Mouse (Mus musculus): ENCODE measurements around the gene Lgals9.

Gene Lgals9

DNA sequence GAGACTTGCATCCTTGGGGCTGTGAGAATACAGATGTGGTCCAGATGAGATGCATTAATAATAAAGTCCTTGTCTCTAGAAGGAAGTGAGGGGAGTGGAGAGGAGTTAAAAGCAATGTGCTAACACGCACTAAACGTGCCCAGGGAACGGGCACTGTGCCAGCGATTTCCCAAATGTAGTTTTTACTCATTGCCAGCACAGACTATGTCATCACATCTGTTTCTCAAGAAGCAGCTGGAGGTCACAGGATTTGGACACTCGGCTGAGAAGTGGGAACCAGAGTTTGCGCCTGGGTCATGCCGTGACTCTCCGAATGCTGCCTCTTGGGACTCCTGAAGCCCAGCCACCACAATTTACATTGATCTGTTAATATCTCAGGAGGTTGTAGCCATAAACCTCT lies 34.4 kb downstream of the Lgals9 start:
- in situ Hi-C loops (cut with MboI; ENCODE audit: low pct_unique_long_range_greater_than_20kb in 1 of 2, low sequenced_read_pairs in 2 of 2, unreplicated experiment in 1 of 2) = loop anchor here (5.0 to 10.0 kb wide), 2 partner anchors 93 to 106 kb away; no protein-coding TSS in a partner anchor

DNA sequence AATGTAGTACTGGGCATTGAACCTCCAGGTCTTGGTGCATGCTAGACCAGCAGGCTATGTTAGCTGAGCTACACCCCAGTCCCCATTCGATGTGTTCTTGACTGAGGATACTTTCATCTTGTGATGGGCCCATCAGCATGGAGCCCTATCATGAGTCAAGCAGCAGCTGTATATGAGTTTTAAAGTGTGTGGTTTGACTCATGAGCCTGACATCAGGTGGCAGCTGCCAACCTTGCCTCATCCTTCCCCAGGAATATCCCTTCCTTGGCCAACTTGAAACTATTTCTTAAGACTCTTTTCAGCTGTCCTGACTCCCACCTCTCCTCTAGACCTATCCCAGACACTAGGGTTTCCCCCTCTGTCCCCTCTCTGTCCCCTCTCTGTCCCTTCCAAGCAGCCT lies 41.7 kb downstream of the Lgals9 start:
- in situ Hi-C loops (cut with MboI; ENCODE audit: low pct_unique_long_range_greater_than_20kb in 1 of 2, low sequenced_read_pairs in 2 of 2, unreplicated experiment in 1 of 2) = loop anchor here in 1 of 2 experiments (25.0 kb wide), 1 partner anchor 381 kb away; the partner anchor contains the start of gene Tmem97

DNA sequence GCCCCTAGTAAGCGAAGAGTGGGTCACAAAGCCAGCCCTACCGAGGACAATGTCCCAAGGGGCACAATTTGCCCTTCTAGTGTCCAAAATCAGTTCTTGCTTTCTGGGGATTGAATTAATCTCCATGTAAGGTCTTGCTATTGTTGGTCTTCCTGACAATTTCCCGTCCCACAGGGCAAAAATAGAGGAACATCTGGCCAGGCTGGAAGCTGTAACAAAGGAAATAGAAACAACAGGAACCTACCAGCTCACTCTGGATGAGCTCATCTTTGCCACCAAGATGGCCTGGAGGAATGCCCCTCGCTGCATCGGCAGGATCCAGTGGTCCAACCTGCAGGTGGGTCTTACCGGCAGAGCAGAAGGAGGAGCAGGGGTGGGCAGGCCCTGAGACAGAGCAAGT lies 49.6 kb downstream of the Lgals9 start:
- in situ Hi-C loops (cut with MboI; ENCODE audit: low pct_unique_long_range_greater_than_20kb in 1 of 2, low sequenced_read_pairs in 2 of 2, unreplicated experiment in 1 of 2) = loop anchor here in 1 of 2 experiments (25.0 kb wide), 1 partner anchor 373 kb away; the partner anchor contains the start of gene Tmem97

DNA sequence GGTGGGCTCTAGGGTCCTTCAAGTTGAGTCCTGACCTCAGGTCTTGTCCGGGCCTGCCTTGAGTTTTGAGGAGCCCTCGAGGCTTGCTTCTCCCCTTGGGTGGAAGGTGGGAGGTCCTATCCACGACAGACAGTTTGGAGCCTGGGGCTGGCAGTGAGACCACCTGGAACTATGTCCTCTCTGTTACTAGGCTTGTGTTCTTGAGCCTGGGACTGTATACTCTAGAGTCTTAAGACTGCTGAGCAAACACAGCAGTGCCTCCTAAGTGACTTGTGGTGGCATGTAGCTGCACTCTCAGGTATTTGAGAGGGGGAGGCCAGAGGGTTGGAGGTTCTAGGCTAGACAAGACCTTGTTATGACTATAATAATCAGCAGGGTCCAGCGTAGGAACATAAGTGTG lies 50.0 kb downstream of the Lgals9 start:
- in situ Hi-C loops (cut with MboI; ENCODE audit: low pct_unique_long_range_greater_than_20kb in 1 of 2, low sequenced_read_pairs in 2 of 2, unreplicated experiment in 1 of 2) = loop anchor here in 1 of 2 experiments (25.0 kb wide), 1 partner anchor 372 kb away; the partner anchor contains the start of gene Tmem97

DNA sequence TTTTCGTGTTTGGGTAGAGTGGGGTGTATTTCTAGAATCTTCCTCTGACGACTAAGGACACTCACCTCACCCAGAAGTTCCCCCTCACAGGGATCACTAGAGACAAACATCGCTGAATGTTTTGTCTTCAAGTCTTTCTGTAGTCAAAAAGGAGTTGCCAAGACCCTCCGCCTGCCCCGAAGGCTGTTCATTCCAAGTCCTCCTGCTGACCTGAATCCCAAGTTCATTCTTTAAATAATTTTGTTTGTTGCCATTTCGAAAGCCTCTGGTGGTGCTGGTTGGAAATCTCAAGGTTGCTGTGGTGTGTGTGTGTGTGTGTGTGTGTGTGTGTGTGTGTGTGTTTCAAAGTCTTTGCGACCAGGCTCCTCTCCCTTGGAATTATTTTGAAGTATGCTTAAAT lies 50.4 kb downstream of the Lgals9 start:
- in situ Hi-C loops (cut with MboI; ENCODE audit: low pct_unique_long_range_greater_than_20kb in 1 of 2, low sequenced_read_pairs in 2 of 2, unreplicated experiment in 1 of 2) = loop anchor here in 1 of 2 experiments (25.0 kb wide), 1 partner anchor 372 kb away; the partner anchor contains the start of gene Tmem97

DNA sequence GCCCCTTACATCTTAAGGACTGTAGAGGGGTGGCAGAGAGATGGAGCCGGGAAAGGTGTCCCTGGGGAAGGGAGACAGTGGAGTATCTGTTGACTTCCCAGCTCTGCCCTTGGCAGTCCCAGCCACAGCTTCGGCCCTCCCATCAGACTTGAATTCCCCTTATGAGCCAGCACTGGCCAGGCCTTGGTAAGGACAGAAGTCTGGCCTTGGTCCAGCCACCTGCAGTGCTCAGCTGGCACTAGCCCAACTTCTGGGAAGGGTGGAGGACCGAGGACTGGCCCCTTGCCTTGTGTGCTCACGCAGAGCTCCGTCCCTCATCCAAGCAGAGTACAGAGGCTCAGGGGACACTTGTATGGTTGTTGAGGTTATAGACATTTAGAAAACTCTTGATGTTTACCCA lies 55.4 kb downstream of the Lgals9 start:
- in situ Hi-C loops (cut with MboI; ENCODE audit: low pct_unique_long_range_greater_than_20kb in 1 of 2, low sequenced_read_pairs in 2 of 2, unreplicated experiment in 1 of 2) = loop anchor here in 1 of 2 experiments (25.0 kb wide), 1 partner anchor 367 kb away; the partner anchor contains the start of gene Tmem97

DNA sequence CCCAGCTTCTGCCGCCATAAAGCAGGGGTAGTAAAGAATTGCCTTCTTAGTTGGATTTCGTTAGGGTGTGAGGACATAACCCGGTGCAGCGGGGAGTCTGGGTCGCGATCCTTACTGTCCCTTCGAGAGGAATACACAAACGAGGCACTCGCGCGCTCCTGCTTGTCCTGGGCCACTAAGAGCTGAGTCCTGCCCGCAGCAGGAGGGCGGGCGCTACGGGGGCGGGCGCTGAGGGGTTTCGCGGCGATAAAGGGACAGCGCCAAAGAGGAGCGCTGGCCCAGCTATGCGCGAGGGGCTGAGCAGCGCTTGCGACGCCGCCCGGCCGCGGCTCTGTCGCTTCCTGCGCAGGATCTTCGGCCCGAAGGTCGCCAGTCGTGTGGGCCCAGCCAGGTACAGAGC lies 59.8 kb downstream of the Lgals9 start:
- in situ Hi-C loops (cut with MboI; ENCODE audit: low pct_unique_long_range_greater_than_20kb in 1 of 2, low sequenced_read_pairs in 2 of 2, unreplicated experiment in 1 of 2) = loop anchor here in 1 of 2 experiments (25.0 kb wide), 1 partner anchor 363 kb away; the partner anchor contains the start of gene Tmem97

DNA sequence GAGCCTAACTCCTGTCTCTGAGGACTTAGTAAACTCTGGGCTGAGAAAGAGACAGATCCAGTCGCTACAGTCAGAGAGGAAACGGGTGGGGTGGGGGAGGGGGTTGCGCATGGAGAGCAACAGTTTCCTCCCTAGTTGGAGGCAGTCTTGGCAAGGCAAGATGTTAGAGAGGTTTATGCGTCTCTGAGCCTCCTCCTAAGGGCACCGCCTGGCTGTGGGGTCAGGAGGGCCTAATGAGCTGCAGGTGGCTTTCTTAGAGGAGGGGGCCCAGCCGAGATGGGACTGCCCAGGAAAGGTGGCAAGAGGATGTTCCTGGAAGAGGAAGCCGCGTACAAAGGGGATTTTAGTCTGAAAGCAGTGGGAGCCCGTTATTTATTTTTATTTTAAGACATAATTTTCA lies 60.6 kb downstream of the Lgals9 start:
- in situ Hi-C loops (cut with MboI; ENCODE audit: low pct_unique_long_range_greater_than_20kb in 1 of 2, low sequenced_read_pairs in 2 of 2, unreplicated experiment in 1 of 2) = no loop called here

DNA sequence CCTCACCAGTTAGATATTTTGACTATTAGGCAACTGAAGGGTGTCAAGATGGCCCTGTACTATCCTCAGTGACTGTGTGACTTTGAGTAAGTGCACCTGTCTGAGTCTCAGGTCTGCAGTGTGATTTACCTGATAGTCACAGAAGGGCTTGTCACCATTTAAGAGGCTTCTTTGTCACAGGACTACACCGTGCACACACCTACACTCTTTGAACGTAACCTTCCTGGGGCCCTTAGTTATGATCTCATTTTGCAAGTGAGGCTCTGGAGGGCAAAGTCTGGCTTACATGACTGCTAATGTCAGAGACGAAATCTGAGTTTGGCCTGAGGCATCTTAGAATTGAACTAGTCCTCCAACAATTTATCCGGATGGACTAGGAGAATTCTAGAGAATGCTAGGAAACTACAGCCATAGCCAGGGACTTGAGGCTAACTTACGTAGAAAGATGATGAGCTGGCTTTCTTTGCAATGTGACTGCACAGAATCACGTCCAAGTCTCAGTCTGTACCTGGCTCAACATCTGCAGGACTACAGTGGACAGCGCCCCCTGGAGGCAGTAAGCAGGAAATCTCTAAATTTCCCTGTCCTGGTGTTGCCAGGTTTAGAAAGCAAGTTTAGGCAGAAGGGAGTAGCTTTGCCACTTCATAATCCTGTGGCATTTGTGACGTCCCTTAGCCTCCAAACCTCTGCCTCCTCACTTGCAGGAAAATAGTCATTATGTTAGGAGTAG lies 61.9 kb downstream of the Lgals9 start:
- in situ Hi-C loops (cut with MboI; ENCODE audit: low pct_unique_long_range_greater_than_20kb in 1 of 2, low sequenced_read_pairs in 2 of 2, unreplicated experiment in 1 of 2) = no loop called here

DNA sequence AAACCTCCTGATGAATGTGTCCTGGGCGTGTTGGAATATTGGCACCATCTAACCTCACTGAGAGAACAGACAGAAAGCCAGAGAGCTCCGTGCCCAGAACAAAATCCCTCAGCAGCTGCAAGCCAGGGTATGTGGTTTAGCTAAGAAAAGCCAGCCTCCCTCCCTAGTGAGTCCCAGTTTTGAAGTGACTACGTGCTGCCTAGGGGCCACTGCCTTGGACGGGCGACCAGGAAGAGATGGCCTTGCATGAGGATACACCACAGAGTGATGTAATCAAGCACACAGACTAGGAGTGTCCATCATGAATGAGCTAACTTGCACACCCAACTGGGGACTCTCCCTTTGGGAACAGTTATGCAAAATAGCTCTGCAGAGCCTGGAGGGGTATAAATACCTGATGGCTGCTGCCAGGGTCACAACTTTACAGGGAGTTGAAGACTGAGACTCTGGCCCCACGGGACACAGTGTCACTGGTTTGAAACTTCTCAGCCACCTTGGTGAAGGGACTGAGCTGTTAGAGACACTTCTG lies 64.3 kb downstream of the Lgals9 start, which contains the start of gene Nos2:
Gene Nos2 (plus strand): TSS at position 377 of the 529 bp plus-strand sequence.
- in situ Hi-C loops (cut with MboI; ENCODE audit: low pct_unique_long_range_greater_than_20kb in 1 of 2, low sequenced_read_pairs in 2 of 2, unreplicated experiment in 1 of 2) = no loop called here

DNA sequence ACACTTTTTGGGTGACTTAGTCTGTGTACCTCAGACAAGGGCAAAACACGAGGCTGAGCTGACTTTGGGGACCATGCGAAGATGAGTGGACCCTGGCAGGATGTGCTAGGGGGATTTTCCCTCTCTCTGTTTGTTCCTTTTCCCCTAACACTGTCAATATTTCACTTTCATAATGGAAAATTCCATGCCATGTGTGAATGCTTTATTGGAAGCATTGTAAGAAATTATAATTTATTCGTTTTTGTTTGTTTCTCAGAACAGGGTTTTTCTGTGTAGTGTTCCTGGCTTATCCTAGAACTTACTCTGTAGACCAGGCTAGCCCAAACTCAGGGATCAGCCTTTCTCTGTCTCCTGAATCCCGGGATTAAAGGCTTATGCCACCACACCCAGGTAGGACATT lies 65.0 kb downstream of the Lgals9 start:
- in situ Hi-C loops (cut with MboI; ENCODE audit: low pct_unique_long_range_greater_than_20kb in 1 of 2, low sequenced_read_pairs in 2 of 2, unreplicated experiment in 1 of 2) = no loop called here

DNA sequence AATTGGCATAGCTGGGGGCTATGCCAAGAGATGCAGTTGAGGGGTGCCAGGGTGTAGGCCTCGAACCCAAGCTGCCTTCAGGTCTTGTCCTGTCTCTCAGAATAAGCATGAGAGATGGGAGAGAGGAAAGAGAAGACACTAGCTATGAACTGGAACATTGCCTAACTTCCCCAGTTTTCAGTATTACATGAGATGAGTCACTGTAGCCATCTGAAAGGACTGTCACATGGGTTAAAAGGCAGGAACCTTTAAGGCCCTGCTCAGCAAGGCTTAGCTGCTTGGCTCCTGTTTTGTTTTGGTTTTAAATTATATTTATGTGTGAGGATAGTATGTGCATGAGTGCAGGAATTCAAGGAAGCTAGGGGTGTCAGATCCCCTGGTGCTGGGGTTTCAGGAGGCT lies 68.3 kb downstream of the Lgals9 start:
- in situ Hi-C loops (cut with MboI; ENCODE audit: low pct_unique_long_range_greater_than_20kb in 1 of 2, low sequenced_read_pairs in 2 of 2, unreplicated experiment in 1 of 2) = no loop called here

DNA sequence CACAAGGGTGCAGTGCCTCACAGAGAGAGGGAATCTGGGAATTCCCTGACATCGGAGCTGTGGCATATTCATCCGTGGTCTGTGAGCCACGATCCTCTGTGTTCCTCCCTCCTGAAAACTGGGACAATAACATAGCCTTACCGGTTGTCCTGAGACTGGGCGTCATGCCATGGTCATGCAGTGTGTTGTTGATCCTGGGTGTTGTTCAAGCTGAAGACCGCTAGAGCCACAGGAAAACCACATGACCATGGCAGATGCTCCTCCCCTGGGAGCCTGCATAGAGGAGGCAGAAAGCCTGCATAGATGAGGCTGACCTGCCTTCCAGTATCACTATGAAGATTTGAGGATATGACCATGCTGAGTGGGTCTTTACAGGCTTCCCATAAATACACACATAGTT lies 69.3 kb downstream of the Lgals9 start:
- in situ Hi-C loops (cut with MboI; ENCODE audit: low pct_unique_long_range_greater_than_20kb in 1 of 2, low sequenced_read_pairs in 2 of 2, unreplicated experiment in 1 of 2) = no loop called here
